Mouse (Mus musculus) midbrain, embryonic 10.5 days (tissue): Measurements from ENCODE around the gene Scaf11. TPM values are rescaled to one million over a fixed set of nuclear protein-coding genes. Genes with fewer than 3 reads are reported as not detected.
"Not testable (repeated sequence)": the region's sequence is repeated elsewhere in the genome, so short reads cannot be mapped to it uniquely, and the experiment has no call there.

Experiments used
- DNase-seq: peaks from one replicate; pipeline ENCODE4 v3.0.0-alpha.2; 2017; ENCODE audit warnings: low spot score
- H3K27ac ChIP-seq: fragments of 300-500 bp; sonication (generic); replicated peaks from 2 replicates; pipeline ENCODE4 v1.5.1; 2016; ENCODE audit warnings: mild to moderate bottlenecking
- H3K27me3 ChIP-seq: fragments of 300-500 bp; sonication (generic); 2 replicates; pipeline ENCODE4 v1.6.1; 2016; ENCODE audit warnings: low read depth, mild to moderate bottlenecking; ENCODE audit not compliant: poor library complexity, severe bottlenecking
- H3K36me3 ChIP-seq: fragments of 300-500 bp; sonication (generic); 2 replicates; pipeline ENCODE4 v1.6.1; 2016; ENCODE audit warnings: mild to moderate bottlenecking, moderate library complexity
- H3K4me1 ChIP-seq: fragments of 300-500 bp; sonication (generic); 2 replicates; pipeline ENCODE4 v1.6.1; 2016
- H3K4me3 ChIP-seq: fragments of 300-500 bp; sonication (generic); 2 replicates; pipeline ENCODE4 v1.5.1; 2016; ENCODE audit warnings: mild to moderate bottlenecking, moderate library complexity
- H3K9me3 ChIP-seq: fragments of 300-500 bp; sonication (generic); replicated peaks from 2 replicates; pipeline ENCODE4 v1.6.1; 2016; ENCODE audit warnings: mild to moderate bottlenecking
- WGBS: fragments of 180-500 bp; shearing (Covaris S2); methylation state at CpG from one replicate; pipeline ENCODE4 v1.1.7; 2016; 5-methylcytosine and 5-hydroxymethylcytosine counted together
- polyA plus RNA-seq: library from polyadenylated mRNA; unstranded; fragments of >200 nt; fragmentation: Nextera tagmentation; extraction: Ambion mirVana; gene quantifications from 2 replicates; pipeline ENCODE4 v1.2.1, GENCODE M21; 2016

Scaf11 gene
- 88.9 and 102 TPM in 2 replicates for polyA plus RNA-seq

- Histone ChIP-seq H3K36me3 (peaks cover 10% of the 10 kb centered on the region; the same call in 1 of the 2 replicates), H3K4me1 (peaks cover 34% of the 10 kb centered on the region), H3K4me3 (peak within 1 kb of the TSS; percentile 69), H3K9me3 (no peaks in the 10 kb centered on the region), H3K27me3 (no peaks in the 10 kb centered on the region), H3K27ac (peak within 1 kb of the TSS; percentile 99)
- DNase-seq, result peak; percentile 97
- WGBS, result under 1% methylated on average over 74 of the region's 96 CpGs
Observed at GRCm38 (mm10) chr15:96460730-96461540, at the start of gene Scaf11. Scaf11 (minus strand) TSS chr15:96460843.

DNA sequence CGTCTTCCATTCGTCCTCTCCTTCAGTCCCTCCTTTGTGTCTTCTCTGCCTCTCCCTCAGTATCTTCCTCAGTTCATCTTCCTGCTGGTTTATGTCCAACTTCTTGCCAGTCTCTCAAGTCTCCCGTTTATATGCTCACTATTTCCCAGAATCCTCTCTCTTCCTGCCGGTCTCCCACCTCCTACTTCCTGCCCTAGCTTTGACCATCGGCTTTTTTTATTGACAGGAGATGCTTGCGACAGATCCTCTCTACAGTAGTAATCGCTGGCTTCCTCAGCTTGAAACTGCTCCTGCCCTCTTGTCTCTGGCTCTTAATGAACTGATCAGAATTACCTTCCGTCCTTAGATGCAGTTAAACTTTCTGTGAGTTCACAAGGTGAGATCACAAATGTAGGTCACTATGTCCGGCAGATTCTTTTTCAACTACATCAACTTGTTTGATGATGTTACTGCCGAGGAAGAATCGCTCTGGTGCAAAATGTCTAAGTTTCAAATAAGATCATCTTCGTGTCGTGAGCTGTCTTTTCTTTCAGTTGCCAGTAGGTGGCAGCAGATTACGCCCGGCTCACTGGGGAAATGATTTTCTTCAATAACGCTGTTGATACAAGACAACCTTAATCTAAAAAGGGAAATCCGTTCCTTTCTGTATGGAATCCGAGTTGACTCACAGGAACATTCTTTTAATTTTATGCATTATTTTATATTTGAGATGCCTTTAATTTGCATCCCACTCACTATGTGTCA, 46.6 kb upstream of the Scaf11 start:
- Histone ChIP-seq H3K4me1 (no peaks in the 10 kb centered on the region), H3K27ac (no peak overlapping the region), H3K36me3 (no peaks in the 10 kb centered on the region), H3K9me3 (peaks cover 19% of the 10 kb centered on the region), H3K27me3 (no peaks in the 10 kb centered on the region), H3K4me3 (no peak overlapping the region)
- WGBS, result 50% methylated on average over 18 of the region's 18 CpGs
- peak; percentile 32 for DNase-seq

DNA sequence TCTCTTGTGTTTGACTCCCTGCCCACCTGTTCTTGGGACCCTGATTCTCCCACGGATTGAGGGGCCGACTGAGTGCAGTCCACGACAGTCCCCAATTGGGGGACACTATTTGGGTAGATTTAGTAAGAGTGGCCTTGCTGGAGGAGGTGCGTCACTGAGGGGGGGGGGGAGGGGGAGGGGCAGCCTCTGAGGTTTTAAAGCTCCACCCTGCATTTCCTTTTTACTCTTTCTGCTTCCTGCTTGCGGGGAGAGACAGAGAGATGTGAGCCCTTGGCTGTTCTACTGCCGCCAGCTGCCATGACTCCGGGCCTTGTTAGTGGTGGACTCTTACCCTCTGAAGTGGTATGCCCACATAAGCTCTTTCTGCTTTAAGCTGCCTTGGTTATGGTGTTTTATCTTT, 37.0 kb upstream of the Scaf11 start:
- Histone ChIP-seq H3K4me3 (no peak overlapping the region), H3K4me1 (no peaks in the 10 kb centered on the region), H3K9me3 (peaks cover 20% of the 10 kb centered on the region), H3K27ac (no peak overlapping the region), H3K36me3 (no peaks in the 10 kb centered on the region), H3K27me3 (no peaks in the 10 kb centered on the region)
- DNase-seq, result no peak
- WGBS, result 89% methylated on average over 7 of the region's 7 CpGs

DNA sequence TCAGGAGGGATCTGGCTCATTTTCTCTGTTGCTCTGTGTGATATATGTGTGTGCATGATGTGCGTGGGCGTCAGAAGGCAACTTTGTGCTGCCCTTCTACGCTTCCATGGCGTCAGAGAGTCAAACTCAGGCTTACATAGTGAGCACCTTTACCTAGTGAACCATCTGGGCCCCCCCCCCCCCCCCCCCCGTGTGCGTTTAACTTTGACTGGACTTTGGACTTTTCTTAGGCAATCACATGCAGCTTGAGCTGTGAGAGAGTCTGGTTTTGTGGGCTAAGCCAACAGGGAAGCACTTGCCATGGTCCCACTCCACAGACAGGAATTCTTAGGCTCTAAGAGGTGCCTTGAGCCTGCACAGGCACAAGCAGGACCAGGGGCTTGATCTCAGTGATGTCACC, 33.6 kb upstream of the Scaf11 start:
- 80% methylated on average over 6 of the region's 6 CpGs for WGBS
- no peak overlapping the region for H3K4me3 ChIP-seq
- no peaks in the 10 kb centered on the region for H3K36me3 ChIP-seq
- no peak for DNase-seq
- no peak overlapping the region for H3K27ac ChIP-seq
- no peaks in the 10 kb centered on the region for H3K27me3 ChIP-seq
- peaks cover 4% of the 10 kb centered on the region; the same call in 1 of the 2 replicates for H3K9me3 ChIP-seq
- H3K4me1 ChIP-seq, result peaks cover 18% of the 10 kb centered on the region

DNA sequence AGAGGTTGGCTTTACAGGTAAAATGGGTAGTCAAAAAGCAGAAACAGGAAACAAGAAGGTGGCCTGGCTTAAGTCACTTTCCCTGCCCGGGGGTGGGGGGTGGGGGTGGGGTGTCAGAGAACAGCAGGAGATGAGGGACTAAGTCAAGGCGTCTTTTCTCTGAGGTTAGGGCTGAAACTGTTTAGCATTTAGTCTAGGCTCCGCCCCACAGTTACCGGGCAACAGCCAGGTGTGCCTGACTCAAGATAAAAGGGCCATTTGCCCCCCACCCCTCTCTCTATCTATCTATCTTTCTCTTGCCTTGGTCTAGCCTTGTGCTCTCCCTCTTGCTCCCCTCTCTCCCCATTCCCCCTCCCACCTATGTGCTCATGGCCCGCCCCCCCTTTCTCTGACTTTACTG, 32.9 kb upstream of the Scaf11 start:
- WGBS, result 73% methylated on average over 5 of the region's 5 CpGs
- Histone ChIP-seq H3K27me3 (no peaks in the 10 kb centered on the region), H3K4me1 (peaks cover 24% of the 10 kb centered on the region), H3K9me3 (0 out of 2 replicates have a peak, but pooled peaks cover 3% of the 10 kb centered on the region), H3K36me3 (no peaks in the 10 kb centered on the region), H3K27ac (no peak overlapping the region), H3K4me3 (no peak overlapping the region)
- no peak for DNase-seq

DNA sequence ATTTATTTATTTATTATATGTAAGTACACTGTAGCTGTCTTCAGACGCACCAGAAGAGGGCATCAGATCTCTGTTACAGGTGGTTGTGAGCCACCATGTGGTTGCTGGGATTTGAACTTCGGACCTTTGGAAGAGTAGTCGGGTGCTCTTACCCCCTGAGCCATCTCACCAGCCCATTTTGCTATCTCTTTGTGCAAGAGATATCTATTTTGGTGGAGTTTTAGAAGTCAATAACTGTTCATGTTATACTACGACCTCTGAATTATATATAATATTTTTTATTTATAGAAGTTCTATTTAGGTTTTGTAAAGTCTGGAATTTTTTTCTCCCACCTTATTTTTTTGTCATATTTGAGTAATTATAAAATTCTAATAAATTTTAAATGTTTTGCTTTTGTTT, 32.3 kb upstream of the Scaf11 start:
- H3K36me3 ChIP-seq, H3K27ac ChIP-seq: not testable (repeated sequence)
- WGBS, result 93% methylated on average over 4 of the region's 4 CpGs

GRCm38 (mm10) chr15:96491861-96492641, 31.4 kb upstream of the Scaf11 start:
- WGBS, result 44% methylated on average over 13 of the region's 13 CpGs
- DNase-seq, result peak; percentile 13

More for the DNA sequence above, 32.3 kb upstream of the Scaf11 start:
- not testable (repeated sequence) for H3K9me3 ChIP-seq, DNase-seq, H3K4me3 ChIP-seq, H3K27me3 ChIP-seq
- peaks cover 24% of the 10 kb centered on the region for H3K4me1 ChIP-seq

GRCm38 (mm10) chr15:96491421-96491820, 30.8 kb upstream of the Scaf11 start:
- 30% methylated on average over 3 of the region's 3 CpGs for WGBS
- H3K9me3 ChIP-seq, result 0 out of 2 replicates have a peak, but pooled peaks cover 3% of the 10 kb centered on the region
- H3K27ac ChIP-seq, result peak overlapping the region; percentile 46; the same call in 1 of the 2 replicates
- H3K4me1 ChIP-seq, result peaks cover 27% of the 10 kb centered on the region
- DNase-seq, result no peak
- no peak overlapping the region for H3K4me3 ChIP-seq
- H3K27me3 ChIP-seq, result no peaks in the 10 kb centered on the region
- no peaks in the 10 kb centered on the region for H3K36me3 ChIP-seq

More at GRCm38 (mm10) chr15:96491861-96492641, 31.4 kb upstream of the Scaf11 start:
- no peak overlapping the region for H3K4me3 ChIP-seq
- H3K4me1 ChIP-seq, result peaks cover 27% of the 10 kb centered on the region
- no peaks in the 10 kb centered on the region for H3K36me3 ChIP-seq
- H3K27ac ChIP-seq, result peak overlapping the region; percentile 49; the same call in 1 of the 2 replicates
- 0 out of 2 replicates have a peak, but pooled peaks cover 3% of the 10 kb centered on the region for H3K9me3 ChIP-seq
- no peaks in the 10 kb centered on the region for H3K27me3 ChIP-seq

DNA sequence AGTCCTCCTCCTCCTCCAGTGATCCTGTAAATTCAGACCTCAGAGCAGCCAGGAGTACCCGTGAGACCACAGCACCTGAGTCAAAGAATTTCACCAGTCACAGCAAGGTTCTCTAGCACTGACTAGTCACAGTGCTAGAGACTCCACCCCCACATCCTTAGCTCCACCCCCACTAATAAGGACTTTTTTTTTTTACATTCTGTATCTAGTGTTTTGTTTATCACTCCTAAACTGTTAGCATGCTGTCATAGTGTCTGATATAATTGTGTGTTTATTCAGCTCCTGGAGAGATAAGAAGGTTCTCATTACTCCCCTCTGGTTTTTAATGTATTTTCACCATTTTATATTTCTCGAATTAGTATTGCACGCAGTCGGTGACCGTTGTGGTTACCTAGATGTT, 29.5 kb upstream of the Scaf11 start:
- Histone ChIP-seq H3K4me3 (no peak overlapping the region), H3K9me3 (0 out of 2 replicates have a peak, but pooled peaks cover 1% of the 10 kb centered on the region), H3K36me3 (no peaks in the 10 kb centered on the region), H3K4me1 (peaks cover 30% of the 10 kb centered on the region), H3K27me3 (no peaks in the 10 kb centered on the region), H3K27ac (no peak overlapping the region)
- 75% methylated on average over 5 of the region's 5 CpGs for WGBS
- no peak for DNase-seq

DNA sequence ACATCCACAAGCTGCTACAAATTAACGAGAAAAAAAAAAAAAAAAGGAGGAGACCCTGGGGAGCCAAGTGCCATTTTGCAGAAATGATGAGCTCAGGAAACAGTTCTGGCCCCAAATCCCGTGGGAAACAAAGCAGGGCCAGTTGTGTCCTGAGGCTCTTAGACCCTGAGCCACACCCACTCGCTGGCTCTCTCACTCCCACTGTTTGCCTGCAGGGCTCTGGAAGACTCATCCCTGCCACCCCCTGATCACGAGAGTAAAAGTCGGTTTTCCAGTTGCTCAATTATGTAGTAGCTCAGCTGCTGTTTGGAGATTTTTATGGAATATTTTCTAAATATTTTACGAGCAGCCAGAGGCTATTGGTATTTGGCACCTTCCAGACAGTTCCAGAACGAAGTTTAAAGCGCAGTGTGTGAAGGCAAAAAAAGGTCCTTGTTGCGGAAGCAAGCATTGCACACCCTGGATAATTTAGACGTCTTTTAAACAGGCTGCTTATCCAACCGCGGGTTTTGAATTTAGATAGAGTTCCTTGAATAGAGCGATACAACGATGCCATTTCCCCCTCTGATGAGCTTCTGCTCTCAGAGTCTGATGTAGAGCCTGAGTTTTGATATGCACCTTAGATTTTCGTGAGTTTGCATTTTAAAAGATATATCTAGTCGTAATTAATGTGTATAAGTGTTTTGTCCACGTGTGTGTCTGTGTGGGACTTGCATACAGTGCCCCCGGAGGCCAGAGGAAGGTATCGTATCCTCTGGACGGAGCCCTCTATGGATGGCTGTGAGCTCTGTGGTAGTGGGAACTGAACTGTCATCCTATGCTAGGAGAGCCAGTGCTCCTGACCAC, 28.5 kb upstream of the Scaf11 start:
- Histone ChIP-seq H3K9me3 (no peaks in the 10 kb centered on the region), H3K36me3 (no peaks in the 10 kb centered on the region), H3K27me3 (no peaks in the 10 kb centered on the region), H3K4me3 (peak overlapping the region; percentile 21), H3K27ac (no peak overlapping the region), H3K4me1 (peaks cover 30% of the 10 kb centered on the region)
- 34% methylated on average over 20 of the region's 20 CpGs for WGBS
- DNase-seq, result peak; percentile 49

DNA sequence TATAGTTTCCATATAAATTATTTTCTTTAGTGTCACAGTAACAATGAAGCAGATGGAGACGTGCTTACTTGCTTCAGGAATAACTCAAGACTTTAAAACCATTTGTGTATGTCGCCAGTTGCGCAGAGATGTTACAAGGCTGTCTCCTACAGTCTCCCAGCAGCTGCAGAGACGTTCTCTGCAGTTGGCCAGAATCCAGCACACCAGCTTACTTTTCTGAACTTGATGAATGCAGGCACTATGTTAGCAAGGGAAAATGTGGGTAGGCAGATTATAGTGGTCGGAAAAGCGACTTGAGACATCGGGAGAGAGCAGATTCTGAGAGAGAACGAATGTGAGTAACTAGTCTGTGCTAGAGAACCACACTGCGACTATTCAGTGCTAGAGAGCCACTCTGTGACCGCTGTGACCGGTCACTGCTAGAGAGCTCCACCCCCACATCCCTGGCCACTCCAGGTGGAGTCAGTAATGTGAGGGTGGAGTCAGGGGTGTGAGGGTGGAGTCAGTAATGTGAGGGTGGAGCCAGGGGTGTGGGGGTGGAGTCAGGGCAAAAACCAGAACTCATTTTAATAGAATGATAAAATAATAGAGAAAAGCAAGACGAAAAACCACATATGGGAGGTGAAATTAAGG, 26.5 kb upstream of the Scaf11 start:
- Histone ChIP-seq H3K4me3 (no peak overlapping the region), H3K4me1 (peaks cover 26% of the 10 kb centered on the region), H3K36me3 (no peaks in the 10 kb centered on the region), H3K9me3 (no peaks in the 10 kb centered on the region), H3K27ac (no peak overlapping the region), H3K27me3 (no peaks in the 10 kb centered on the region)
- WGBS, result 72% methylated on average over 12 of the region's 12 CpGs
- no peak for DNase-seq
